Mouse (Mus musculus) activated CD4-positive, CD25-positive, alpha-beta regulatory T cell, adult 4 months (primary cell): ENCODE measurements around the gene Dcps. TPM values are rescaled to one million over a fixed set of nuclear protein-coding genes. Genes with fewer than 3 reads are reported as not detected.

Experiments used
- ATAC-seq: one replicate; pipeline ENCODE4 v1.8.0; 2017
- polyA plus RNA-seq, 2 experiments: library from polyadenylated mRNA; unstranded; fragments of 100-300 nt; shearing (Covaris generic); gene quantifications; one replicate each; pipeline ENCODE4 v1.2.1; 2017

Dcps gene
- polyA plus RNA-seq, 2 experiments from 2014 or later = 84.9 to 98.4 TPM

DNA sequence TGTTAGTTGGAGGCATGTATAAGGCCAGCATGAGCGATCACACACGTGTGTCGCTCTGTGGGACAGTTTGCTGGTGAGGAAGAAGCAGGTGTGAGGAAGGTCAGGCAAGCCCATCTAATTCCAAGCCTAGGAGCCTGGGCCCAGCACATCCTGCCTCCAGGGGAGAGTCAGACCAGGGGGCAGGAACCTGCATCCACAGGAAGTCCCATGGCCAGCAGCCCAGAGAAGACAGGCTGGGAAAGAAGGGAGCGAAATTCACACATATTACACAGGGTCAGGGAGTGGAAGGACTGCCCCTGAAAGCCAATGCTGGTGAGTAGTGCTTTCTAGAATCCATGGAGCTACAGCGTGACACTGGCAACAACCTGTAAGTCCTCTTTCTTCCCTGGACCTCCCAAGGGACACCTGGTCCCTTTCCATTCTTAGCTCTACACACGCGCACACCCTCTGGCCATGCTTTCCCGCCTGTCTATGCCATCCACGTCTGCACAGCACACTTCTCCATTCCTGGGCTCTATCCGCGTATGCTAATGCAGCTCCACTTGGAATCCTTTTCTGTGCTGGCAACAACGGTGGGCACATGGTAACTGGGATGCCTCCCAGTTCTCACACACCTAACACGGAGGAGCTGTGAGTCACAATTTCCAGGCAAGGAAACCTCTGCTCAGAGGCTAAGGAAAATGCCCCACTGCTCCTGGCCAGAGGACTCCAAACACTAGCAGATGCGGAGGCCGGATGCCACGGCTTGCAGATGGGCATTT is 44.0 kb downstream of the Dcps start:
- no peak for ATAC-seq

DNA sequence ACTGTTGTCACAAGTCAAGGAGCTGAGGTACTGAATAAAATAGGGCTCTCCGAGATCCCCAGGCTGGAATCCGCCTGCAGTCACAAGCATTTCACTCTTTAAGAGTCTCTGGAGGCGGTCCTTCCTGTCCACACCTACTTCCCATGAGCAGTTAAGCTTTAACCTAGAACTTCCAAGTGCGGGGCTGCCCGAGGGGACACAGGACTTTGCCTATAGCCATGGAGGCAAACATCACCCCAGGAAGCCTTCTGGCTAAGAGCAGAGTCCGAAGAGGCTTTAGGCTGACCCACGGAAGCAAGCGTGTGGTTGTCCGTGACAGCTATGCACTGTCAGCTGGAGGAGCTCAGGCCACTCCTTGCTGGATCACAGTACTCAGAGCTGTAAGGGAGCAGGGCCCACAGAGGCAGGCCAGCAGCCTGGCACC is 46.9 kb downstream of the Dcps start:
- no peak for ATAC-seq

DNA sequence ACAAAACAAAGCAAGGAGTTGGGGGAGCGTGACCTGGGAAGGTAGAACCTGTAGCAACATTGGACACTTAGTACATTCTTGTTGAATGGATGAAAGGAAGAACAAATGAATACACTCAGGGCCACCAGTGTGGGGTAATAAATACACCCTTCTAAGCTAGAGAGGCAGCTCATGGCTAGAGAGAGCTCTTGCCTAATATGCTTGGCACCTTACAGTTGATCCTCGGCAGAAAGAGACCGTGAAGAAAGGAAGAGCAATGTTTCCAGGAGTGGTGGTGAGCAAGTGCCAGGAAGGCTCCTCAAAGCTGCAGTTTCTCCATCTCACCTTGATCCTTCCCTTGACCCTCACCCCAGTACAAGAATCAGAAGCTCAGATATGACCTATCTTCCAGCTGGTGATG is 47.3 kb downstream of the Dcps start:
- no peak for ATAC-seq

DNA sequence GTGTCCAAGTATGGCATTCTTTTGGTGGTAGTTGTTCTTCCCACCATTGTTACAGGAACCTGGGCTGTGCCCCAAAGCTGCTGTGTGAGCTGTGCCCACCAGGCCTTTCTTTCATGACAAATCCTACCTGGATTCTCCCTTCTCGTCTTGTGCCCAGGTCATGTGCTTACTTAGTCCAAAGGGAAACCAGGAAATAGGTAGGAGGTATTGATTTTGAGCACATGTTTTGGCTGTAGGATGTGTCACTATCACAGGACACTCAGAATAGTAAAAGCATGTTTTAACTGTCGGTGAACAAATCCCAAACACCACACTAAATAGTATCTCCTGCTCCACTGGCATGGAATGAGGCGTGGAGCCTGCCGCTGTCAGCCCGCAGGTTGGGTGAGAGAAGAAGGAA is 48.3 kb downstream of the Dcps start:
- ATAC-seq = no peak

DNA sequence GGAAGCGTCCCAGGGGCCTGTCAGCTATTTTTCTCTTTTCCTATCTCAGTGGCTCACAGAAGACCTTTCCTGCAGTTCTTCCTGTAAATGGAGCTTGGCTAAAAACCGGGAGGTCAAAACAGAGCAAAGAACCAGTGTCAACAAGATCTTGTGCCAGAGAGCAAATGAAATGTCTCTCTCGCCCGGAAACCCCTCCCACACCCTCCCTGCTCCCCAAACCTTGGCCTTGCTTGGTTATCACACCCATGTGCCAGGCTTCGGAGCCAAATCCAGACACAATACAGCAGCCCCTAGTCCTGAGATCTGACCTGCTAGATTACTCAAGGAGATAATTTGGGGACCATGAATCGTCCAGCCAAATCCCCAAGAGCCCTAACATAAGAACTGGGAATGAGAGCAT is 48.7 kb downstream of the Dcps start:
- ATAC-seq = no peak

DNA sequence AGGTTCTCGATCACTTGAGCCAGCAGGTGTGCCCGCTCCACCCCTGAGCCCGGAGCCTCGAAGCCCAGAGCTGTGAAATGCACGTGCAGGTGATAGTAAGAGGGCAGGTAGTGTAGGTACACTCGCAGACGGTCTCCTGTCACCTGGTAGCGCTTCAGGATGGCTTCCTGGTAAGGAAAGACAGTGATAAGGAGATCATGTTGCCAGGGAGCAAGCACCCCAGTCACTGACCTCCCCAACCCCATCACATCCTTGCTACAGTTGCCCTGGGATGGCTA is 51.2 kb downstream of the Dcps start:
- ATAC-seq = no peak

DNA sequence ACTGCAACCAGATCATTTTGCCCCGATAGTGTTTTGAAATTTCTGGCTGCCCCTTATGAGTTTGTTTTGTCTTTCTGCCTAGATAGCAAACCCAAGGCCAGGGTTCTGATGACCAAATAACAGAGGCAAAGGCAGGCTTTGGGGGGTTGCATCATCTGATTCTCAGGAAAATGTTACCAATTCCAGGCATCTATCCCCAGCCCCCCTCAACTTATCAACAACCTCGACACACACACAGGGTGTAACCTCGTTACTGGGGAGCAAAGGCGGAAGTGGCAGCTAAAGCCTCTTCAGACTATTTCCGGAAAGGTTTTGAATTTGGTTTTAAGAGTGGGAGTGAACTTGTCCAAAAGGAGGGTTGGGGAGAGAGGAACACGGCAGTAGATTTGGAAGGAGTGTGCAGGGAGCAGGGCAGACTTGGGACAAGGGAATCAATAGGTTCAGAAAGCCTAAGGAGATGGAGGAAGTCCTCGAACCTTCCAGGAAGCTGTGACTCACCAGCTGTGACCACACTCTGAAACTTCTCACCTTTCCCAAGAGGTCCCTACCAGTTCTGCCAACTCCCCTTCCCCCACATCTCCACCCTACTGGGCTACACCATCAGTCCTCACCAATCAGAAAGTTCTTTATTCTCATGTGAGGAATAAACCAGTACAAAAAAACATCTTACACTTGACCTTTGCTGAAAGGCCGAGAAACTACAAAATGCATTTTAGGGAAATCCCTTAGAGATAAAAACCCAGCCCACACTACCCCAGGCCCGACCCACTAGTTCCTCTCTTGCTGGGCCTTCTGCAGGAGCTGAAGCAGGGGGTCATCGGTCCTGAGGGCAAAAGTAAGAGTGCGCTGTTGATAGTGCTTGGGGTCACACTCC is 51.8 kb downstream of the Dcps start:
- ATAC-seq = peak; percentile 70

DNA sequence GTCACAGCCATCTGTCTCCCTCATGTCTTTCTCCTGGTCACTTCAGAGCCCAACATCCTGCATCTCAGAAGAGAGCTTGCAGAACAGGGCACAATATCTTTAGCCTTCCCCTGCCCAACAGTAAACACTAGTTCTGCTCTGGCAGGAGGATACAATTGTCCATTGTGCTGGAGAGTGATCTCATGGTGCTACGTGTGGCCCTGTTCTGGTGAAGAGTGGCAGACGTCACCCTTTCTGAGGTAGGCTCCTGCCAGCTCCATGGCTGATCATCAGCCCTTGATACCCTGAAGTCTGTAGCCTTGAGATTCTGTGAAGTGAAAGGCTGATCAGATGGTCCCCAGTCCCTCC is 52.4 kb downstream of the Dcps start:
- peak; percentile 15 for ATAC-seq

DNA sequence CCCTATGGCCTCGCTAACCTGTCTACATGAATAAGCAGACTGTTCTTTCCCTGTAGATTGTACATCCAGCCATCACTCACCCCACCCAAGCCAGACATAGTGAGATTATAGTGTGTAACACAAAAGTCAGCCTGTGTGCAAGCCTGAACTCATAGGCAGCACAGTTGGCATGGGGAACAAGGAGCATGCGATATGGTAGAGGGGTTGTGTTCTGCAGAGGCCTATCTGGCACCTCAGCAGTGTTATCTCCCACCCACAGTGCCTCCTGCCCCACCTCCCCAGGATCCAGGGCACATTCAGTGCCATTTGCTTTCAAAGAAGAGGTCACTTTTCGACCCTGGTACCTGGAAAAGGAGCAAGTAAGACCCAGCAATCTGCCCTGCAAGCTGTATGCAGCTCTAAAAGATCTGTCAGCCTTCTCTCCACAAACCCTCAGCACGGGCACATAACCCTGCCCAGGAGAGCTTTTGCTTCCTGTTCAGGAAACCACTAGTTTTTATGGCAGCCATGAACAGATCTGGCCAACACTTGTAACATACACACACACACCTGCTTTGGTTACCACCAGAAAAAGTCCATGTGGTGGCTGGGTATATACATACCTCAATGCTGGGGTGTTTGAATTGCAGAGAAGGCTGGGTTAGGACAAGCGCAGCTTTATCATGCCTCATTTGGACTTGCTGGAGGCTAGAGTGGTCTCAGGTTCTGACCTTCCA is 53.2 kb downstream of the Dcps start:
- ATAC-seq = peak; percentile 36

DNA sequence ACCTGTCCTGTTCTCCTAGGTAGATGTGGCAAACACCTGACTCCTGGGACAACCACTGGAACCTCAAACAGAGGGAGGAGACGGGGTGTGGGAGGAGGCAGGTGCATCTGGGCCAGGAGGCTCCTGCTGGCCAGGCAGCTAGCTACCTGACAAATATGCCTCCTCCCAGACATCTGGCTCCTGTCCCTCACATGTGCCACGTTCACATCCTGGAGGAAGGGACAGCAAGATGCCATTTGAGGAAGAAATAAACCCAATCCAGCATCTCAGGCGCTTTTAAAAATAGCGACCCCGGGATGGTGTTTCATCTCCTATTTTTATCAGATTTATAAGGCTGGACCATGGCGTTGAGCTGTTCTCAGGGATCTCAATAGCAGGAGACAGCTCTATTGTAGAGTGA is 56.7 kb downstream of the Dcps start, which contains the start of gene St3gal4:
Gene St3gal4 (minus strand): TSS at position 101 of the 400 bp plus-strand sequence.
- no peak for ATAC-seq

DNA sequence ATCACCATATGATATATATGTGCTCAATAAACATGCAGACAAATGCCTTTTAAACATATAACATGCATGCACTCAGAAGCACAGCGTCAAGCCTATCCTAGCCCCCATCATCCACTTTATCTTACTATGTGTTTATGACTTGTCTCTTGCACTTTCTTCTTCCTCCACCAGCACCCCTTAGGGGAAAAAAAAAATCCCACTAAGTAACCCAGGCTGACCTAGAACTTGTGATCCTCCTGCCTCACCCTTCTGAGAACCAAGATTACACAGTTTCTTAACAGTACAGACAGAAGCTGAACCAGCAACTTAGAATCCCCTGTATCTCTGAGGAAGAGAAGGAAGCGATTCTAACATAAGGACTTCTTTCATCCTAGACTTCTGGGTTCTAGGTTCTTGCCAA is 57.3 kb downstream of the Dcps start:
- ATAC-seq = no peak

DNA sequence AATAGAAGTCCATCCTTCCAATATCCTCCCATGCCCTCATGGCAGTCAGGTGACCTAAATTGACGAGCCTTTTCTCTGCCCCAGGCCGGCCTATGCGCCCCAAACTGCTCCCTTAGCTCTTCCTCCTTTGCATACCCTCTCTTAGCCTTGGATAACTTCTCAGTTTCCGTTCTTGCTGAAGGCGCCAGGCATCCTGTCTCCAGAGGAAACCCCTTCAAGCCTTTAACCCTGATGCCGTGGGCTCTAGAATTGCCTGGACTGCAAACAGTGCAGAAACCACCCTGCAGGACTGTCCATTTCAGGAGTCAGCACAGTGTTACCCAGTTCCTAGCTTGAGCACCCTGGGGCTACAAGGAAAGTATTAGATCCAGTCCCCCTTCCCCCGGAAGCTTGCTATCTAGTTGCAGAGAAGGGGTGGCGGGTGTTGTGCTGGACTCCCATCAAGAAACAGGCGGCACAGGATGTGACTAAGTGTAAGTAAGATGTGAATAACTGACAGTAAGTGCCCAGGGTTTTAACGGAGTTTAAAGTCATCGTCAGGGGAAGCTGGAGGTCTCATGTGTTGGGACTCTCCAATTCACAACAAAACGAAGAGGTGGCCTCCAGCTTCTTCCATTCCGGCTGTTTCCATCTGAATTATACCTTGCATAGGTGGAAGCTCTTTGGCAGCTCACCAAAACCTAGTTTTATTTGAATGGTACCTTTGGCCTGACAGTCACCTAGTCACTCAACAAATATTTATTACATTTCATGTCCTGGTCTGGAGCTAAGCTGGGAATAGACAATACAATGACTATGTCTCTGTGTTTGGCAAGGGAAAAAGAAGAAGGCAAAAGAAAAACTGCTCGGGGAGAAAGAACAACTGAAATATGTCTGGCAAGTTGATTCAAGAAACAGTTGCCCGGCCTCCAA is 58.2 kb downstream of the Dcps start:
- peak; percentile 70 for ATAC-seq

DNA sequence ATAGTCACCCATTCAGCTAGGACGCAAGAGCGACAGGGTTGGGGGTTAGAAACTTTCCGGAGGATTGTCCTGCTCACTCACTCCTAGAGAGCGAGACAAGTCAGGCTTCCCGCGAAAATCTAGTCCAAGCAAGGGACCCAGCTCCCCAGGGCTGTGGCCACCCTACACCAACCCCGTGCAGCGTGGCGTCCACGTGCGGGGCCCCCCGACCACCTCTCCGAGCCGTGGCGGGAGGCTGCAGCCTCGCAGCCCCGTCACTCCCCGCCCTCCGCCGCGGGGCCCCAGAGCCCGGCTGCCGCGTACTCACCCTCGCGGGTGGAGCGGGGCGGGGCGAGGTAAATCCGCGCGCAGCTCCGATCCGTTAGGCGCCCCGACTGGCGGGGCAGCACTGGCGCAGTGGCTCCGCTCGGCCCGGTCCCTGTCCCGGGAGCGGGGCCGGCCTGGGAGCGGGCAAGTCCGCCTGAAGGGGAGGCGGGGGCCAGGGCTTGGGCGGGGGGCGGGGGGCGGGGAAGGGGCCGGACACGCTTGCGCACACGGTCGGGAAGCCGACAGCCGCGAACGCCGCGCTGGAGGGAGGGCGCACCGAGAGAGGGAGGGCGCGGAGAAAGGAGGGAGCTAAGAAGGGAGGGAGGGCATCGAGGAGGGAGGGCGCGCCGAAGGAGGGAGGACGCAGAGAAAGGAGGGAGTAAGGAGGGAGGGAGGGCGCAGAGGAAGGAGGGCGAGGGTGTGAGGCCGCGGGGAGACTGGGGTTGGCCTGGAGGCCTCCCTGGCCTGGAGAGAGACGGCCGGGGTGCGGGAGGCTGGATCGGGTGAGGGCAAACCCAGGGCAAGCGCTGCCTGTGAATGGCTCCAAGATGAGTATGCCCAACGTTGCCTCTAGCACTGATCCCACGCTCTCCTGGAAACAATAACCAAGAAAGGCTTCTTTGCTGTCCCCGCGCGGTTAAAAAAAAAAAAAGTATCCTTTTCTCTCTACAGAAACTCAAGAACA is 59.2 kb downstream of the Dcps start:
- ATAC-seq = peak; percentile 64

DNA sequence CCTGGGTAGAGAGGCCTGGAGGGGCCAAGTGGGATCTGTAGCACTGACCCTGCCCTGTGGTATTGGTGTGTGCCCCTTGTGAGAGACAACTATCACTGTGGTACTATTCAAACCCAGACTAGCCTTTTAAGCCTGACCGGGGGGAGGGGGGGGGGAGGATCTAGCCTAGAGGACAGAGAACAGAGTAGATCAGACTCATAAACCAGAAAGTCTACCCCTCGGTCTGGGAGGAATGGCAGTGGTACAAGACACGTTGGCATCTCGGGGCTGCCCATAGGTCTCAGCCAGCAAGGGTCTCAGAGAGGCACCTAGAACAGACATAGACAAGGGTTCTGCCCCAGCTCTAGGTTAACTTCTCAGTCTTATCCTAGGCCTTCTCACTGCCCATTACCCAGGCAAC is 60.1 kb downstream of the Dcps start:
- no peak for ATAC-seq

DNA sequence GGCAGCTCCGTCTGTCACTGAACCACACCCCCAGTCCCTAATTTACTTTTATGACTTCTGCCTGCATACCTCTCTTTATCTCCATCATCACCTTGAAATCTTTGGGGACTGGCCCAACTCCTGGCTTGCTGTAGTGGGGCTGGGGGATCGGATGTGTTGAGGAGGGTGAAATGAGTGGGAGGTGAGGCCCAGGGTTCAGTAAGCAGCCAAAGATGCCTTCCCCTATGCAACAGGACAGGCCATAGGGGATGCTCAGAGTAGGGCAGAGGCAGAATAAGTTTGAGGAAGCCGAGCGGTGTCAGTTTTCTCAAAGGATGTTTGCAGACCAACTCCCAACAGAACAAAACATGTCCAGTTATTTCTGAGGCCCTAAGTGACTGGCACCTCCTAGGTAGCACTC is 60.6 kb downstream of the Dcps start:
- ATAC-seq = no peak

DNA sequence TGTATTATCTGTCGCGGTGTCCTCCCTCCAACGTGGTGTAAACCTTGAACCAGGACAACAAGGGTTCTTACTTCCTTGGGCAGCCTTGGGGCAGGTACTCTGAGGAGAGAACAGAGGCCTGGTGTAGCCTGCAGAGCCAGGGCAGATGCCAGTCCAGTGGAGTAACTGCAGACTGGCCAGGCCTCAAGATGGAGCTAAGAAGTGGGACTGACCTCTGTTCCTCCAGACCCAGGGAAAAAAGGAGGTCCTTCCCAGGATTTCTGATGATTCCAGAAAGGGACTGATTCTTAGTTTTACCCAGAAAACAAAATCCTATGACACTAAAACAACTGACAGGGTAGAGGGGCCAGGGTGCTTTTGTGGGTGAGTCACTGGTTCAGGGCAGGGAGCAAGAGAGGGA is 61.6 kb downstream of the Dcps start:
- ATAC-seq = no peak

DNA sequence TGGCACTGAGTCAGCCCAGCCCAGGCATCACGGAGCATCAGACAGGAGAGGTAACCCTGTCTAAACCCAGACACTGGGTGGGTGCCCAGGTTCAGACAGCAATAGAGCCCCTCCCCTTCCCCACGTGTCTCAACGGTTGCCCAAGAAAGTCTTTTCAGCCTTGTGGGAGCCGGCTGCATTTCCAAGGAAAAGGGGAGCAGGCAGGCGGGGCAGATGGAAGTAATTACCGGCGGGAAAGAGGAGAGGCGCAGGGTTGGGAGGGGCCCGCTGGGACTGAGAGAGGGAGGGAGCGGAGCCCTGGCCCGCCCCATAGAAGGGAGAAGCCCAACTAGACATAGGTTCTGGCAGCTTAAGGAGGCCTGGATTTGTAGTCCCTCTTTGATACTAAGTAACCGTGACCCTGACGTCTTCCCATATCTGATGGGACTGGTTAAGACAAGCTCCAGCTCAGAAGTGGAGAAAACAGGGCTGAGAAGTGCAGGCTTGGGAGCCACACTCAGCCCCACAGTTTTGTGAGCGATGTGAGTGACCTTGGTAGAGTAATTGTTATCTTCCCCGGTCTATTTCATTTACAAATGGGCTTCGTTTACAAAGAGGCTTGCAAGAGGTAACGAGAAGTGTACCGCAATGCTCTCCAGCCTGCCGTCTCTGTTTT is 63.8 kb downstream of the Dcps start:
- ATAC-seq = no peak

DNA sequence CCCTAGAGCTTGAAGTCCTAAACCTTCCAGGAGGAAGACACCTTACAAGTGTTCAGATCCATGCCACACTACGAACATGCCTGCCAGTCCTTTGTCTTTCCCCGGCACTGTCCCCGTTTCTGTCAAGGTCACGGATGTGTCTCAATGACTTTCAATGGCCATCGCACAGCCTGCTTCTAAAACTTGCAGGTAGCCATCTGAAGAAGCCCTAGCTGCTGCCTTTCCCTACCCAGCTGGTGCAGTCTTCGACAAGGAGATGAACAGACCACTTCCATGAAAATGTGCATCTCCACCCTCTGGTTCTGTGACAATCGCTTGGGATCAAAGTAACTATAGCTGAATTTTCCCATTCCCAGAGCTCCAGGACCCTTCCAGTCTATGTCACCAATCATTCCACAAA is 64.4 kb downstream of the Dcps start:
- ATAC-seq = no peak

DNA sequence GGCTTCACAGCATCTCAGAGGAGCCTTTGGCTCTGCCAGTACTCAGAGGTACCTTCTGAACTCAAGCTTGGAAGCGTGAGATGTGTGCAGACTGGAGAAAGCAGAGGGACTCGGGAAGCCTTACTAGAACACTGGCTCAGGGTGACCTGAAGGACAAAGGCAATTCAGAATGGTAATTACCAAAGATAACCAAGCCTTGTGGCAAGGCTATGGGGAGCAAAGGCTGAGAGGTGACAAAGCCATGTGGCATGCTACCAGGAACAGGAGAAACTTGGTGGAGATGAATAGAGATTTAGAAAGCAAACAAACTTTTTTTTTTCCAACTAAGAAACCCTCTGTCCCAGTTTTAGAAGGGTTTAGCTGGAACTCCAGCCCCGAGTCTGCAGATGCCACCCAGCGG is 65.3 kb downstream of the Dcps start:
- no peak for ATAC-seq

DNA sequence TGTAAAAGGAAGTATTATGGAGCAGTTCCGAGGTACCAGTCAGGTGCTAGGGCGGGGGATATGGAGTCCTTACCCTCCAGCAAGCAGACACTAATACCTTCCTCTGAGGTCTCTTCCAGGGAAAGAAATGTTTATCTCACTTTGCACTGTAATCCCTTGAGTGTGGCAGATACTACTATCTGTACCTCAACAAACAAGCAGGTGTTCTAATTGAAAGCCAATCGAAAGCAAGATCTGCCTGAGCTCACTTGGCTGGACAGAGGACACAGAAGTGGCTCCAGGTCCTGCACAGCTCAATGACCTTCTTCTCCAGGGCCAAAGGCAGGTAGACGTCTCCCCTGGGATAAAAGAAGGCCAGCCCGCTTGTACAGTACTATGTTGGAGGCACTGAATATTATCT is 65.8 kb downstream of the Dcps start:
- no peak for ATAC-seq

DNA sequence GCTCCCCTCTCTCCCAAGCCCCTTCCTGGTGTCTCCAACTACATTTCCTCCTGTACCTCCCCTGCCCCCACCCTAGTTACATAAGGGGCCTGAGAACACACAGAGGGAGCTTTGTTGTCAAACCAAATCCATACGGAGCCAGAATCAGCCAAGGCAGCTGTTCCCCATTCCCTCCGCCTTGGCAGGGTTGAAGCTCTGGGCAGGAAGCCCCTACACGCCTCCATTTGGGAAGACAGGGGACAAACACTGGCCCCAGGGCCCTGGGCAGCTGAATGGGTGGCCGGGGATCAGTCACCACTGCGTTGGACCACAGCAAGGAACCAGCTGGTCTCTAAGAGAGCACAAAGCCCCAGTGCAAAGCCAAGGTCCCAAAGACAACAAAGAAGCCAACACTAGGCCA is 66.9 kb downstream of the Dcps start:
- ATAC-seq = no peak
